Mouse (Mus musculus): Measurements from ENCODE around the gene Noto. TPM values are rescaled to one million over a fixed set of nuclear protein-coding genes. Genes with fewer than 3 reads are reported as not detected.

The Noto gene
- total and polyA plus RNA-seq, 3 experiments, result not detected

DNA sequence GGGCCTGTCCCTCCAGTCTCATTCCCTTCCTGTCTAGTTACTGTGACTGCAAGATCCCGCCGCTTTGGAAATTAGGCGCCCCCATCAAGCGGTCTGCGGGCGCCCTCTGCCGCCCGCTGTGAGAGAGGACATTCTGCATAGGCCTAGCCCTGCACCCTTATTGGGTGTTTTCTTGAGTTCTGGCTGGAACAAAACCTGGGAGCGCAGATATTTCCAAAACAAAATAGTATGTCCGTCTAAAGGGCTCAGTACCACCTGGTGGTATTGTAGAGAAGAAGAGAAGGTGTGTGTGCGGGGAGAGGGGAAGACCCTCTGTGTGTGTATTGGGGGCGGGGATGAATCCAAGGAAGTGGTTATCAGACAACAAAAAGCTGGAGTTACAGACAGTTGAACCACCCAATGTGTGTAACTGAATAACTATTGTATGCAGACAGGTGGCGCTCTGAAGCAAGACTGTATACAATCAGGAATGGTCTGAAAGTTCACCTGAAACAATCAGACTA is 12.9 kb upstream of the Noto start:
- Histone ChIP-seq H3K4me3 (ENCODE audit: control insufficient read depth in 1 of 2, insufficient read depth in 1 of 2, low read depth in 2 of 2, low read length in 2 of 2) (peak overlapping the region; percentile 48 to 65), H3K79me2 (ENCODE audit: control insufficient read depth, insufficient read depth, low read length, poor library complexity) (no peaks in the 10 kb centered on the region), H3K27me3 (ENCODE audit: control insufficient read depth in 1 of 2, insufficient read depth in 2 of 2, low read length in 2 of 2) (peaks cover 3 to 10% of the 10 kb centered on the region in 2 experiments; a peak in 3 of 4 replicates), H3K9ac (ENCODE audit: control insufficient read depth, low read depth, low read length, poor library complexity, severe bottlenecking) (peak overlapping the region; percentile 58), H3K36me3 (ENCODE audit: control insufficient read depth in 1 of 2, insufficient read depth in 2 of 2, low read length in 2 of 2) (no peaks in the 10 kb centered on the region), H3K27ac (ENCODE audit: control insufficient read depth, low read depth, low read length) (peak overlapping the region; percentile 42), H3K9me3 (replicated peaks; ENCODE audit: insufficient read depth, low read length) (no peaks in the 10 kb centered on the region), H3K4me1 (ENCODE audit: control insufficient read depth in 1 of 2, insufficient read depth in 2 of 2, low read length in 2 of 2) (no peaks in the 10 kb centered on the region)
- DNase-seq (ENCODE audit: low read depth, low spot score), result peak; percentile 88
- TF ChIP-seq NELFE (IDR thresholded peaks at IDR 0.05; ENCODE audit: low read depth, low read length), result no peak
- TF ChIP-seq RCOR1 (IDR thresholded peaks at IDR 0.05; ENCODE audit: low read depth, low read length), result no peak; the same call in 1 of the 2 replicates
- TF ChIP-seq UBTF (IDR thresholded peaks at IDR 0.05; ENCODE audit: borderline replicate concordance, insufficient read depth, low read depth, low read length), result no peak
- no peak for TF ChIP-seq JUND (IDR thresholded peaks at IDR 0.05; ENCODE audit: low read depth, low read length)
- TF ChIP-seq SMC3 (IDR thresholded peaks at IDR 0.05; ENCODE audit: low read depth, low read length), result peak; percentile 86
- TF ChIP-seq TBP (IDR thresholded peaks at IDR 0.05; ENCODE audit: low read depth, low read length), result no peak
- no peak for TF ChIP-seq POLR2A (IDR thresholded peaks at IDR 0.05; ENCODE audit: control insufficient read depth in 1 of 2, insufficient read depth in 1 of 2, low read depth in 1 of 2, low read length in 2 of 2, poor library complexity in 1 of 2)
- no peak for TF ChIP-seq TCF12 (IDR thresholded peaks at IDR 0.05; ENCODE audit: low read depth, low read length)
- 0 out of 2 replicates have a peak, but pooled peaks have one; percentile 16 for TF ChIP-seq MYB (IDR thresholded peaks at IDR 0.05; ENCODE audit: low read depth, low read length)
- no peak for TF ChIP-seq ETS1 (IDR thresholded peaks at IDR 0.05; ENCODE audit: low read depth, low read length)
- peak in 1 of 2 experiments; percentile 8; a peak in 1 of 4 replicates for TF ChIP-seq EP300 (IDR thresholded peaks at IDR 0.05; ENCODE audit: low read depth in 1 of 2, low read length in 2 of 2)
- no peak for TF ChIP-seq MAZ (IDR thresholded peaks at IDR 0.05; ENCODE audit: low read depth, low read length)
- no peak for TF ChIP-seq ZKSCAN1 (IDR thresholded peaks at IDR 0.05; ENCODE audit: low read depth, low read length)
- TF ChIP-seq SIN3A (IDR thresholded peaks at IDR 0.05; ENCODE audit: low read length), result no peak
- no peak for TF ChIP-seq POLR2AphosphoS5 (IDR thresholded peaks at IDR 0.05; ENCODE audit: borderline replicate concordance, low read depth, low read length)
- TF ChIP-seq CHD1 (IDR thresholded peaks at IDR 0.05; ENCODE audit: low read depth, low read length), result no peak
- TF ChIP-seq BHLHE40 (IDR thresholded peaks at IDR 0.05; ENCODE audit: borderline replicate concordance, low read depth, low read length), result no peak
- TF ChIP-seq USF1 (IDR thresholded peaks at IDR 0.05; ENCODE audit: low read depth, low read length), result no peak
- 0 out of 2 replicates have a peak, but pooled peaks have one; percentile 36 for TF ChIP-seq ZNF384 (IDR thresholded peaks at IDR 0.05; ENCODE audit: low read depth, low read length)
- TF ChIP-seq CHD2 (IDR thresholded peaks at IDR 0.05; ENCODE audit: low read length), result no peak
- no peak for TF ChIP-seq ZMIZ1 (IDR thresholded peaks at IDR 0.05; ENCODE audit: low read depth, low read length)
- TF ChIP-seq MYC (IDR thresholded peaks at IDR 0.05; ENCODE audit: low read depth, low read length), result no peak
- no peak for TF ChIP-seq KAT2A (conservative IDR thresholded peaks at IDR 0.05; ENCODE audit: low read depth, low read length)
- TF ChIP-seq MEF2A (IDR thresholded peaks at IDR 0.05; ENCODE audit: extremely low read depth, insufficient replicate concordance, low read depth, low read length, poor library complexity, severe bottlenecking), result no peak
- peak; percentile 98 for TF ChIP-seq RAD21 (IDR thresholded peaks at IDR 0.05; ENCODE audit: low read depth, low read length)
- TF ChIP-seq E2F4 (IDR thresholded peaks at IDR 0.05; ENCODE audit: borderline replicate concordance, low read depth, low read length), result no peak
- peak; percentile 9; the same call in 1 of the 2 replicates for TF ChIP-seq HCFC1 (IDR thresholded peaks at IDR 0.05; ENCODE audit: low read depth, low read length)
- TF ChIP-seq GABPA (IDR thresholded peaks at IDR 0.05; ENCODE audit: low read depth, low read length), result no peak
- TF ChIP-seq CTCF (IDR thresholded peaks at IDR 0.05 in 2 of 3, conservative IDR thresholded peaks at IDR 0.05 in 1 of 3; ENCODE audit: control insufficient read depth in 1 of 3, insufficient read depth in 1 of 3, low read depth in 2 of 3, low read length in 3 of 3, poor library complexity in 1 of 3, severe bottlenecking in 1 of 3), result peak; percentile 45 to 97 (median 87)
- TF ChIP-seq MXI1 (IDR thresholded peaks at IDR 0.05; ENCODE audit: low read depth, low read length), result no peak
- TF ChIP-seq GATA1 (IDR thresholded peaks at IDR 0.05; ENCODE audit: low read depth, low read length), result 0 out of 2 replicates have a peak, but pooled peaks have one; percentile 39
- TF ChIP-seq USF2 (IDR thresholded peaks at IDR 0.05; ENCODE audit: borderline replicate concordance in 1 of 2, insufficient read depth in 1 of 2, low read depth in 1 of 2, low read length in 2 of 2), result no peak
- peak; percentile 88 for TF ChIP-seq ZC3H11A (IDR thresholded peaks at IDR 0.05; ENCODE audit: low read depth, low read length)
- no peak for TF ChIP-seq NRF1 (IDR thresholded peaks at IDR 0.05; ENCODE audit: insufficient read depth, low read depth, low read length, poor library complexity, severe bottlenecking)
- TF ChIP-seq TAL1 (IDR thresholded peaks at IDR 0.05; ENCODE audit: low read length), result no peak
- no peak for TF ChIP-seq MAFK (IDR thresholded peaks at IDR 0.05; ENCODE audit: borderline replicate concordance, low read depth, low read length)
- no peak for TF ChIP-seq MAX (IDR thresholded peaks at IDR 0.05; ENCODE audit: low read length)
